Mouse (Mus musculus): ENCODE data around the gene Arl5c. TPM values are rescaled to one million over a fixed set of nuclear protein-coding genes. Genes with fewer than 3 reads are reported as not detected.
A peak's percentile ranks its signal among the peaks of the same experiment; 100 is the strongest.
"Not testable (repeated sequence)": the region's sequence is repeated elsewhere in the genome, so short reads cannot be mapped to it uniquely, and the experiment has no call there.

Arl5c gene
- total RNA-seq, 2 experiments from 2014 or later, result 1.5 to 1.6 TPM

DNA sequence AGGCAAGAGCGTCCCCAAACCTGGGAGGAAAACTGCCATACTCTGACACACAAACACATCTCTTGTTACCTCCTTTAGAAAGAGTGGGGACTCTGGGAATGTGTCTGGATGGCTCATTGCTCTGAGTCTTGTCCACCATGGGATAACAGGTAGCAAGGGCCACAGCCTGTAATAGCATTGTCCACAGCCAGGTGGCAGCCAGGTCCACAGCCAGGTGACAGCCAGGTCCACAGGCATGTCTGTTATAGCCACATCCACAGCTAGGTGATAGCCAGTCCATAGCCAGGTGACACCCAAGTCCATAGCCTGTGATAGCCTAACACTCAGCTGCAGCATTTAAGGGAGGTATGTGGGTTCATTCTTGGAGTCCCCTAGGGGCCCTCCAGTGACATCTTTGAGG is 35.1 kb downstream of the Arl5c start:
- no peak for DNase-seq (ENCODE audit: low spot score in 2 of 2)

GRCm38 (mm10) chr11:97959300-97959680 is 36.7 kb downstream of the Arl5c start:
- peak in 1 of 2 experiments; percentile 36 for DNase-seq (ENCODE audit: low spot score in 2 of 2)

DNA sequence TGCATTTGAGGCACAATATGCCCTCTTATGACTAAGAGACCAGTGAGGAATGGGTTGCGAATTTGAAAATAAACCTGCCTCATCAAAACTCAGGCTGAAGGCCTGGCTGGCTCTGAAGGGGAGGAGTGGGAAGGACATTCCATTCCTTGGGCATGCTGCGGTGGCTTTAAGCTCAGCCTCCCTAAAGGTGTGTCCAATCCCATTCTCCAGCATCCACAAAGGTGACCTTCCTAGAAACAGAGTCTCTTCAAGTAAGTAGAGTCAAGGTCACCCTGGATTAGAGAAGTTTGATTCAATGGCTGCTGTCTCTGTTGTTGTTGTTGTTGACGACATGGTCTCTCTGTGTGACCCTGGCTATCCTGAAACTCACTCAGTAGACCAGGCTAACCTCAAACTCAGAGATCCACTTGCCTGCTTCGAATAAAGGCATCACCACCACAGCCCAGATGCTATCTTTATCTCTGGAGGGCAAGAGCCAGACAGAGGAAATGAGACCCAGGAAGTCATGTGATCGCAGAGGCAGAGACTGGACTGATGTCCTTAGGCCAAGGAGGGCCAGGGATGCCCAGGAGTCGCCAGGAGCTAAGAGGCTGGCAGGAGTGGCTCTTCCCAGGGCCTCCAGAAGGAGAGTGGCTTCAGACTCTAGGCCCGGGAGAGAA is 37.2 kb downstream of the Arl5c start:
- DNase-seq (ENCODE audit: low spot score in 2 of 2), result no peak

- no peak for DNase-seq (ENCODE audit: low spot score in 2 of 2)
Measured at GRCm38 (mm10) chr11:97956905-97957560, 38.9 kb downstream of the Arl5c start.

- DNase-seq (ENCODE audit: low spot score in 2 of 2), result no peak
Measured at GRCm38 (mm10) chr11:97955915-97956314, 40.1 kb downstream of the Arl5c start.

- DNase-seq (ENCODE audit: low spot score in 2 of 2), result no peak
Measured at GRCm38 (mm10) chr11:97955146-97955902, 40.7 kb downstream of the Arl5c start.

- no peak for DNase-seq (ENCODE audit: low spot score in 2 of 2)
Measured at GRCm38 (mm10) chr11:97954469-97955141, 41.4 kb downstream of the Arl5c start.

DNA sequence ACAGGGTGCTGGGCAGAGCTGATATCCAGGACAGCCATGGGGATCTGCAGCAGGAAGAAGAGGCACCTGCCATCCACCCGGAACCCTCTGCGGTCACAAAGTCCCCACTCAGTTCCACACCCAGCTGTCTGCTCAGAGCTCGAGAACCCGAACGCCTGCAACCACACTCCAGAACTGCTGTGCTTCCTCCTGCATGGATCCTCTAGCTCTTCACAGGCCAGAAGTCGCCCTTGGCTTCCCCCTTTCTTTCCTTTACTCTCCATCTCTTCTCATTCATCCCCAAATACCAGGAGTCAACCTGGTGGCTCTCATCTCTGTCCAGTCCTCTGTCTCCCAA is 42.1 kb downstream of the Arl5c start:
- DNase-seq (ENCODE audit: low spot score in 2 of 2), result no peak

GRCm38 (mm10) chr11:97953179-97953938 is 42.6 kb downstream of the Arl5c start:
- DNase-seq (ENCODE audit: low spot score in 2 of 2), result no peak

GRCm38 (mm10) chr11:97952367-97953006 is 43.5 kb downstream of the Arl5c start:
- no peak for DNase-seq (ENCODE audit: low spot score in 2 of 2)

GRCm38 (mm10) chr11:97949703-97950475 is 46.1 kb downstream of the Arl5c start:
- DNase-seq (ENCODE audit: low spot score in 2 of 2), result no peak

GRCm38 (mm10) chr11:97947426-97947825 is 48.6 kb downstream of the Arl5c start:
- DNase-seq (ENCODE audit: low spot score in 2 of 2), result no peak

- not testable (repeated sequence) for DNase-seq (ENCODE audit: low spot score in 2 of 2)
Measured at GRCm38 (mm10) chr11:97945738-97946289, 50.2 kb downstream of the Arl5c start.

DNA sequence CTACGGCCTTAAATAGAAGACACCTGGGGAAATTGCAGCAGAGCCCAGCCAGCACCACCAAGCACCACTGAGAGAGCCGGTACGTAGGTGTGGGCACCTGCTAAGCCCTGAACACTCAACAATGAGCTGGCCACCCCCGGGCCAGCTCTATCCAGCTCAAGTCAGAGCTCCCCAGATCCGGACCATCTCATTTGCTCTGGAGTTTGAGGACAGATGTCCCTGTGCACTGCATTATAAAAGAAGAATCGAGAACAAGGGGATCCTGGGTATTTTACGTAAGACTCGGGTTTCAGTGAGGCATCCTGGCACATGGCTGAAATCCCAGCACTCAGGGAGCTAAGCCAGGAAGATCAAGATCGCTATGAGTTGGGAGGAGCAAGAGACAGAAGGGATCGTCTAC is 51.0 kb downstream of the Arl5c start:
- no peak for DNase-seq (ENCODE audit: low spot score in 2 of 2)

GRCm38 (mm10) chr11:97943256-97943655 is 52.7 kb downstream of the Arl5c start:
- no peak for DNase-seq (ENCODE audit: low spot score in 2 of 2)

DNA sequence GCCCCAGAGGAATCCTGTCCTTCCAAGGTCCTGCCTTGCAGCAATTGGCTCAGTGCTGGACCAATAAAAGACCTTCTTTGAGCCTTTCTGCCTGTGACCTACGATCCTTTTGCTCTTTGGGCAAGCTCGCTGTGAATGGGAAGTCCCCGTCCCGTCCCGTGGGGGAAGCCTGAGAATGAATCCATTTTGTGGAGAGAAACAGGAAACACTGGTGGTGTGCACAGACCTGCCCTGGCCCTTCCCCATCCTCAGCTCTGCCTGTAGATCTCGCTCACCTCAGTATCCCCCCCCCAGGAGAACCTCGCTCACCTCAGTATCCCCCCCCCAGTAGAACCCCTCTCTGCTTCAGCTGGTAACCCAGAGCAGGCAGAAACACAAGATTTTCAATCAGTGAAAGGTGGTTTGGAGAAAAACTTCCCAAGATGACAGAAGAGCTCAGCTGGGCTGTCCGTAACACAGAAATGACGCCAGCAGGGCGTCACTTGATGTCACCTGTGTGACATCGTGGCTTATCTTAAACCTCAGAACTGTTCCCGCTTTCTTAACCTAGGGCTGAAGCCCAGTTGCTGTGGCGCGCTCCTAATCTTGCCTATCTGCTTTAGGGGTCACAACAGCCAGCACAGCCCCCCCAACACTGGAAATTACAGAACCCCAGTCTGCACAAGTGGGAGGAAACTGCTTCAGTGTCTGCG is 53.4 kb downstream of the Arl5c start:
- no peak for DNase-seq (ENCODE audit: low spot score in 2 of 2)
